In genomic region chr7:83195896-83196537, GRCm38 (mm10) we compare ENCODE assay signal across 23 mouse cellular contexts.
DNase-seq lines count a peak whose midpoint lies in the region; ATAC-seq lines count a peak whose summit lies in the region.
"Had no signal": no experiment of that assay in that cellular context is flagged by ENCODE, and none has a peak within 500 bp of the region (broad histone marks: within the 10 kb centered on the region; RNA-seq: fewer than 3 reads in every experiment).

No protein-coding gene starts in this region.

- intact Hi-C loops in gastrocnemius, postnatal 36 days (cut with DNase I): no loop called here

- H3K4me1 ChIP-seq in kidney, embryonic 16.5 days (ENCODE audit: insufficient read depth, low read length): peaks cover 20% of the 10 kb centered on the region
- peaks cover 12% of the 10 kb centered on the region for H3K4me1 ChIP-seq in limb, embryonic 15.5 days

- no peaks in the 10 kb centered on the region for H3K36me3 ChIP-seq in kidney, embryonic 16.5 days (ENCODE audit: insufficient read depth, low read length)
- H3K36me3 ChIP-seq in limb, embryonic 15.5 days: no peaks in the 10 kb centered on the region
- H3K36me3 ChIP-seq: forebrain, embryonic 15.5 days; heart, embryonic 13.5 days; hindbrain, embryonic 12.5 days; midbrain, embryonic 15.5 days; neural tube, embryonic 13.5 days had no signal

- WGBS in kidney, embryonic 16.5 days: 33% methylated on average over 12 of the region's 12 CpGs
- WGBS in limb, embryonic 15.5 days: 43% methylated on average over 12 of the region's 12 CpGs

- no peak overlapping the region for H3K4me2 ChIP-seq in kidney, embryonic 16.5 days (replicated peaks; ENCODE audit: low read depth, low read length)
- H3K4me2 ChIP-seq in limb, embryonic 15.5 days: no peak overlapping the region
- H3K4me2 ChIP-seq: forebrain, embryonic 15.5 days; heart, embryonic 13.5 days; hindbrain, embryonic 12.5 days; liver, embryonic 11.5 days; midbrain, embryonic 15.5 days; neural tube, embryonic 13.5 days had no signal

- H3K4me3 ChIP-seq in kidney, embryonic 16.5 days (ENCODE audit: low read length): no peak overlapping the region
- H3K4me3 ChIP-seq in limb, embryonic 15.5 days: no peak overlapping the region
- H3K4me3 ChIP-seq: forebrain, embryonic 15.5 days; heart, embryonic 13.5 days; hindbrain, embryonic 12.5 days; midbrain, embryonic 15.5 days; neural tube, embryonic 13.5 days had no signal

- no peaks in the 10 kb centered on the region for H3K27me3 ChIP-seq in kidney, embryonic 16.5 days (ENCODE audit: insufficient read depth, low read length)
- H3K27me3 ChIP-seq in limb, embryonic 15.5 days: no peaks in the 10 kb centered on the region
- H3K27me3 ChIP-seq: forebrain, embryonic 15.5 days; heart, embryonic 13.5 days; hindbrain, embryonic 12.5 days; midbrain, embryonic 15.5 days; neural tube, embryonic 13.5 days had no signal

- no peaks in the 10 kb centered on the region for H3K9me3 ChIP-seq in kidney, embryonic 16.5 days (ENCODE audit: low read length)
- H3K9me3 ChIP-seq in limb, embryonic 15.5 days: no peaks in the 10 kb centered on the region
- H3K9me3 ChIP-seq: forebrain, embryonic 15.5 days; heart, embryonic 13.5 days; hindbrain, embryonic 12.5 days; midbrain, embryonic 15.5 days; neural tube, embryonic 13.5 days had no signal

- H3K27ac ChIP-seq in kidney, embryonic 16.5 days (ENCODE audit: low read length): peak overlapping the region; percentile 27
- H3K27ac ChIP-seq in limb, embryonic 15.5 days: no peak overlapping the region
- H3K27ac ChIP-seq: forebrain, embryonic 15.5 days; heart, embryonic 13.5 days; hindbrain, embryonic 12.5 days; macrophage; midbrain, embryonic 15.5 days; neural tube, embryonic 13.5 days had no signal

- H3K9ac ChIP-seq in kidney, embryonic 16.5 days (replicated peaks; ENCODE audit: low read length): no peak overlapping the region
- no peak overlapping the region for H3K9ac ChIP-seq in limb, embryonic 15.5 days
- H3K9ac ChIP-seq: forebrain, embryonic 15.5 days; heart, embryonic 13.5 days; hindbrain, embryonic 12.5 days; liver, postnatal 0 days; midbrain, embryonic 15.5 days; neural tube, embryonic 13.5 days had no signal

- no peak for DNase-seq in kidney, adult 8-10 months
- peak; percentile 45 for DNase-seq in CD4-positive helper T cell, adult 2 months (ENCODE audit: low read depth, low spot score)
- no peak for DNase-seq in gastrocnemius, postnatal 36 days
- no peak for DNase-seq in left cerebral cortex, adult 11 months (ENCODE audit: low spot score)
- DNase-seq: adrenal gland, postnatal 36 days; cerebellum, adult 9-10 months; gastrocnemius, postnatal 10 days; heart, adult 18-20 months; heart, postnatal 14 days; kidney, postnatal 25 days; liver, postnatal 0 days; retina, postnatal 1 day; thymus, postnatal 14 days had no signal

- ATAC-seq in kidney, embryonic 16.5 days (ENCODE audit: low FRiP score, low TSS enrichment): peak; percentile 63
- peak; percentile 25 for ATAC-seq in inflammation-experienced regulatory T-cells, adult 6 months
- peak; percentile 10; the same call in 1 of the 2 replicates for ATAC-seq in limb, embryonic 15.5 days (ENCODE audit: insufficient number of reproducible peaks, low FRiP score, low TSS enrichment, low read depth)
- ATAC-seq: forebrain, embryonic 15.5 days; liver, postnatal 0 days; midbrain, embryonic 15.5 days had no signal

Comparison
In these comparisons a context has a peak if more than half of its experiments do, and no peak if none do; other contexts are left out.
1. ATAC-seq: peak in every context shown above with its lines; median percentile 63 in kidney, embryonic 16.5 days; 25 in inflammation-experienced regulatory T-cells, adult 6 months; 10 in limb, embryonic 15.5 days.